Mouse (Mus musculus): ENCODE results near the gene D6Wsu163e.

Gene D6Wsu163e

GRCm38 (mm10) chr6:126939487-126940171 lies at the start of gene D6Wsu163e, which contains the start of gene Rad51ap1:
D6Wsu163e (plus strand) TSS chr6:126939962.
Rad51ap1 (minus strand) TSS chr6:126939587.
- DNase-seq (ENCODE audit: low spot score): peak; percentile 96

- DNase-seq (ENCODE audit: low spot score): no peak
These were observed 32.4 kb upstream of the D6Wsu163e start for GRCm38 (mm10) chr6:126907378-126907777.

GRCm38 (mm10) chr6:126907876-126908275 lies 31.9 kb upstream of the D6Wsu163e start:
- no peak for DNase-seq (ENCODE audit: low spot score)

- no peak for DNase-seq (ENCODE audit: low spot score)
These were observed 29.0 kb upstream of the D6Wsu163e start for GRCm38 (mm10) chr6:126910727-126911126.

GRCm38 (mm10) chr6:126914928-126915327 lies 24.8 kb upstream of the D6Wsu163e start:
- no peak for DNase-seq (ENCODE audit: low spot score)

GRCm38 (mm10) chr6:126921111-126921881 lies 18.5 kb upstream of the D6Wsu163e start, which contains the start of gene Dyrk4:
Dyrk4 (minus strand) TSS chr6:126921839.
- DNase-seq (ENCODE audit: low spot score): peak; percentile 16

- no peak for DNase-seq (ENCODE audit: low spot score)
These were observed 6.9 kb upstream of the D6Wsu163e start for GRCm38 (mm10) chr6:126932896-126933295.

- no peak for DNase-seq (ENCODE audit: low spot score)
These were observed 1.7 kb upstream of the D6Wsu163e start for GRCm38 (mm10) chr6:126938047-126938446.

GRCm38 (mm10) chr6:126938853-126939486 lies 792 bp upstream of the D6Wsu163e start:
- DNase-seq (ENCODE audit: low spot score): no peak

- no peak for DNase-seq (ENCODE audit: low spot score)
These were observed 689 bp downstream of the D6Wsu163e start for GRCm38 (mm10) chr6:126940451-126940850.

- DNase-seq (ENCODE audit: low spot score): no peak
These were observed 8.6 kb downstream of the D6Wsu163e start for GRCm38 (mm10) chr6:126948336-126948735.

GRCm38 (mm10) chr6:126955734-126956133 lies 16.0 kb downstream of the D6Wsu163e start:
- DNase-seq (ENCODE audit: low spot score): peak; percentile 60

GRCm38 (mm10) chr6:126961371-126962018 lies 21.7 kb downstream of the D6Wsu163e start:
- no peak for DNase-seq (ENCODE audit: low spot score)

- no peak for DNase-seq (ENCODE audit: low spot score)
These were observed 22.9 kb downstream of the D6Wsu163e start for GRCm38 (mm10) chr6:126962709-126963108.

- no peak for DNase-seq (ENCODE audit: low spot score)
These were observed 23.7 kb downstream of the D6Wsu163e start for GRCm38 (mm10) chr6:126963426-126963825.

- DNase-seq (ENCODE audit: low spot score): no peak
These were observed 26.7 kb downstream of the D6Wsu163e start for GRCm38 (mm10) chr6:126966241-126967026.

- no peak for DNase-seq (ENCODE audit: low spot score)
These were observed 41.9 kb downstream of the D6Wsu163e start for GRCm38 (mm10) chr6:126981539-126982234.

- DNase-seq (ENCODE audit: low spot score): no peak
These were observed 53.9 kb downstream of the D6Wsu163e start for GRCm38 (mm10) chr6:126993676-126994075.

GRCm38 (mm10) chr6:126995494-126995893 lies 55.7 kb downstream of the D6Wsu163e start:
- no peak for DNase-seq (ENCODE audit: low spot score)

- no peak for DNase-seq (ENCODE audit: low spot score)
These were observed 56.6 kb downstream of the D6Wsu163e start for GRCm38 (mm10) chr6:126996399-126996798.

- no peak for DNase-seq (ENCODE audit: low spot score)
These were observed 65.9 kb downstream of the D6Wsu163e start for GRCm38 (mm10) chr6:127005646-127006045.
